Mouse (Mus musculus) cortical plate, adult 2 months (tissue): ENCODE results near the gene Sirpa.

Experiments used
- CTCF ChIP-seq: fragments of 200-500 bp; IDR thresholded peaks from 2 replicates; pipeline ENCODE4 v1.5.1; 2011; ENCODE audit warnings: mild to moderate bottlenecking, control low read depth, low read length; ENCODE audit not compliant: insufficient read depth; ENCODE audit errors: extremely low read depth
- POLR2A ChIP-seq: fragments of 200-500 bp; IDR thresholded peaks from 2 replicates; pipeline ENCODE4 v1.6.1; 2011; ENCODE audit warnings: mild to moderate bottlenecking, low read length, control low read depth; ENCODE audit not compliant: insufficient read depth; ENCODE audit errors: extremely low read depth

GRCm38 (mm10) chr2:129563944-129564709 is 28.5 kb upstream of the Sirpa start:
- no peak for TF ChIP-seq POLR2A
- no peak for TF ChIP-seq CTCF
